Mouse (Mus musculus) intestine, embryonic 15.5 days (tissue): ENCODE results near the gene Mpdz. TPM values are rescaled to one million over a fixed set of nuclear protein-coding genes. Genes with fewer than 3 reads are reported as not detected.

ENCODE experiments used
- ATAC-seq: fragments of 200-750 bp; cut with Nextera tagmentation; 2 replicates; pipeline ENCODE4 v1.8.0; 2017; ENCODE audit warnings: moderate TSS enrichment, moderate library complexity
- H3K27ac ChIP-seq: fragments of 300-500 bp; sonication (generic); 2 replicates; pipeline ENCODE4 v1.5.1; 2015; ENCODE audit warnings: mild to moderate bottlenecking, inconsistent platforms
- H3K27me3 ChIP-seq: fragments of 300-500 bp; sonication (generic); replicated peaks from 2 replicates; pipeline ENCODE4 v1.6.1; 2015; ENCODE audit warnings: inconsistent platforms
- H3K36me3 ChIP-seq: fragments of 300-500 bp; sonication (generic); 2 replicates; pipeline ENCODE4 v1.6.1; 2015; ENCODE audit warnings: inconsistent platforms
- H3K4me1 ChIP-seq: fragments of 300-500 bp; sonication (generic); replicated peaks from 2 replicates; pipeline ENCODE4 v1.6.1; 2015; ENCODE audit warnings: inconsistent platforms
- H3K4me2 ChIP-seq: fragments of 300-500 bp; sonication (generic); replicated peaks from 2 replicates; pipeline ENCODE4 v1.6.1; 2015; ENCODE audit warnings: mild to moderate bottlenecking, inconsistent platforms
- H3K4me3 ChIP-seq: fragments of 300-500 bp; sonication (generic); replicated peaks from 2 replicates; pipeline ENCODE4 v1.5.1; 2015; ENCODE audit warnings: inconsistent platforms
- H3K9ac ChIP-seq: fragments of 300-500 bp; sonication (generic); 2 replicates; pipeline ENCODE4 v1.6.1; 2015; ENCODE audit warnings: inconsistent platforms
- H3K9me3 ChIP-seq: fragments of 300-500 bp; sonication (generic); 2 replicates; pipeline ENCODE4 v1.6.1; 2016; ENCODE audit warnings: inconsistent platforms
- WGBS: fragments of 180-500 bp; shearing (Covaris S2); methylation state at CpG from one replicate; pipeline ENCODE4 v1.1.7; 2015; 5-methylcytosine and 5-hydroxymethylcytosine counted together
- polyA plus RNA-seq: library from polyadenylated mRNA; unstranded; fragments of >200 nt; fragmentation: Nextera tagmentation; extraction: Ambion mirVana; gene quantifications from 2 replicates; pipeline ENCODE4 v1.2.1, GENCODE M21; 2015

Gene Mpdz
- polyA plus RNA-seq, 1 experiment from 2014 or later = 18.8 TPM

GRCm38 (mm10) chr4:81252334-81252733 is 190.3 kb downstream of the Mpdz start:
- Histone ChIP-seq H3K27me3 (no peaks in the 10 kb centered on the region), H3K4me1 (no peaks in the 10 kb centered on the region), H3K4me3 (no peak overlapping the region), H3K36me3 (no peaks in the 10 kb centered on the region), H3K9ac (no peak overlapping the region), H3K27ac (no peak overlapping the region), H3K9me3 (no peaks in the 10 kb centered on the region), H3K4me2 (no peak overlapping the region)
- ATAC-seq = no peak
- WGBS = 82% methylated on average over 1 of the region's 1 CpGs

- ATAC-seq = no peak
- 9% methylated on average over 5 of the region's 5 CpGs for WGBS
Observed at GRCm38 (mm10) chr4:81251934-81252333, 190.7 kb downstream of the Mpdz start.

GRCm38 (mm10) chr4:81249245-81249644 is 193.4 kb downstream of the Mpdz start:
- no peak overlapping the region for H3K9ac ChIP-seq
- H3K4me3 ChIP-seq = no peak overlapping the region
- H3K36me3 ChIP-seq = no peaks in the 10 kb centered on the region
- H3K27ac ChIP-seq = no peak overlapping the region
- no peak overlapping the region for H3K4me2 ChIP-seq
- H3K9me3 ChIP-seq = no peaks in the 10 kb centered on the region
- no peak; the same call in 1 of the 2 replicates for ATAC-seq
- H3K4me1 ChIP-seq = no peaks in the 10 kb centered on the region
- WGBS = 46% methylated on average over 2 of the region's 2 CpGs
- no peaks in the 10 kb centered on the region for H3K27me3 ChIP-seq

More at GRCm38 (mm10) chr4:81251934-81252333, 190.7 kb downstream of the Mpdz start:
- H3K4me2 ChIP-seq = no peak overlapping the region
- H3K27ac ChIP-seq = no peak overlapping the region
- no peak overlapping the region for H3K4me3 ChIP-seq
- no peaks in the 10 kb centered on the region for H3K4me1 ChIP-seq
- H3K36me3 ChIP-seq = no peaks in the 10 kb centered on the region
- H3K9ac ChIP-seq = no peak overlapping the region
- no peaks in the 10 kb centered on the region for H3K27me3 ChIP-seq
- no peaks in the 10 kb centered on the region for H3K9me3 ChIP-seq

- Histone ChIP-seq H3K27ac (no peak overlapping the region), H3K4me3 (no peak overlapping the region), H3K27me3 (no peaks in the 10 kb centered on the region), H3K4me2 (no peak overlapping the region), H3K36me3 (no peaks in the 10 kb centered on the region), H3K9ac (no peak overlapping the region), H3K4me1 (no peaks in the 10 kb centered on the region), H3K9me3 (no peaks in the 10 kb centered on the region)
- WGBS = 74% methylated on average over 5 of the region's 5 CpGs
- ATAC-seq = no peak
Observed at GRCm38 (mm10) chr4:81236227-81236626, 206.4 kb downstream of the Mpdz start.
